Mouse (Mus musculus) cortical plate, adult 2 months (tissue): ENCODE results near the gene C130073F10Rik.

Source experiments
- CTCF ChIP-seq: fragments of 200-500 bp; IDR thresholded peaks from 2 replicates; pipeline ENCODE4 v1.5.1; 2011; ENCODE audit warnings: mild to moderate bottlenecking, control low read depth, low read length; ENCODE audit not compliant: insufficient read depth; ENCODE audit errors: extremely low read depth
- POLR2A ChIP-seq: fragments of 200-500 bp; IDR thresholded peaks from 2 replicates; pipeline ENCODE4 v1.6.1; 2011; ENCODE audit warnings: mild to moderate bottlenecking, low read length, control low read depth; ENCODE audit not compliant: insufficient read depth; ENCODE audit errors: extremely low read depth

DNA sequence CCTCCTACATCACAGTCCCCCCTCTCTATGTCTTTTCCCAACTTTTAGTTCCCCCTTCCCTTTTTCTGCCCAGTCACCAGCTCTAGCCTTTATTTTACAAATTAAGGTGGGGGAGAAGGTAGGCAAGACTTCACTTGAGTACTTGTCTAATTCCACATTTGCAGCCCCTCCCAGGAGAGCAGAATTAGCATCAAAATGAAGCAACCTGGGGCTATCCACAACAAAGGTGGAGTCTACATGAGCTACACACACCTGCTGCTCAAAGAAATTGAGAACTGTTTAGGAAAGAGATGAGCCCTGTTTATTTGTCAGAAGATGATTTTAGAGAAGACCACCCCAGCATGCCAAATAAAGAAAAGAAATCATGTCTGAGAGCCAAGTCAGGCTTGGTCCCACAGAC, 4.2 kb downstream of the C130073F10Rik start:
- TF ChIP-seq POLR2A (no peak), CTCF (no peak)
